Comparison of ENCODE assay signal across 8 mouse cellular contexts in genomic region chr6:125163801-125164657, GRCm38 (mm10). TPM values are rescaled to one million over a fixed set of nuclear protein-coding genes. Genes with fewer than 3 reads are reported as not detected.
DNase-seq lines count a peak whose midpoint lies in the region; ATAC-seq and TF ChIP-seq lines count a peak whose summit lies in the region.

No protein-coding gene starts in this region.

- no peak for TF ChIP-seq CTCF in heart, adult 2 months (IDR thresholded peaks at IDR 0.05)
- TF ChIP-seq CTCF in MEL (IDR thresholded peaks at IDR 0.05 in 2 of 3, conservative IDR thresholded peaks at IDR 0.05 in 1 of 3; ENCODE audit: control insufficient read depth in 1 of 3, insufficient read depth in 1 of 3, low read depth in 2 of 3, low read length in 3 of 3, poor library complexity in 1 of 3, severe bottlenecking in 1 of 3), result no peak
- TF ChIP-seq CTCF in embryonic fibroblast, embryonic 13.5 days (IDR thresholded peaks at IDR 0.05; ENCODE audit: borderline replicate concordance, insufficient read depth, low read length), result no peak

- peaks cover 6% of the 10 kb centered on the region for H3K36me3 ChIP-seq in heart, adult 2 months (ENCODE audit: control insufficient read depth, insufficient read depth, low read length)
- H3K36me3 ChIP-seq in MEL (ENCODE audit: control insufficient read depth in 1 of 2, insufficient read depth in 2 of 2, low read length in 2 of 2), result peaks cover 0 to 36% of the 10 kb centered on the region in 2 experiments; a peak in 3 of 4 replicates
- peaks cover 62% of the 10 kb centered on the region for H3K36me3 ChIP-seq in hindbrain, embryonic 13.5 days
- H3K36me3 ChIP-seq in limb, embryonic 15.5 days, result peaks cover 52% of the 10 kb centered on the region
- H3K36me3 ChIP-seq in neural tube, embryonic 12.5 days, result peaks cover 58% of the 10 kb centered on the region

- peak overlapping the region; percentile 90 for H3K9ac ChIP-seq in heart, adult 2 months (ENCODE audit: low read depth, low read length)
- peak overlapping the region; percentile 94 for H3K9ac ChIP-seq in MEL (ENCODE audit: control insufficient read depth, low read depth, low read length, poor library complexity, severe bottlenecking)
- peak overlapping the region; percentile 98 for H3K9ac ChIP-seq in hindbrain, embryonic 13.5 days
- H3K9ac ChIP-seq in limb, embryonic 15.5 days, result peak overlapping the region; percentile 75
- H3K9ac ChIP-seq in neural tube, embryonic 12.5 days, result peak overlapping the region; percentile 98

- peak; percentile 49 for DNase-seq in heart, adult 2 months
- DNase-seq in heart, adult 8-10 months (ENCODE audit: low spot score), result no peak
- DNase-seq in MEL (ENCODE audit: low read depth, low spot score), result peak; percentile 56
- no peak for DNase-seq in natural killer cell, adult 2 months (ENCODE audit: low spot score in 2 of 2)

- peaks cover 12% of the 10 kb centered on the region for H3K4me1 ChIP-seq in heart, adult 2 months (ENCODE audit: control insufficient read depth, insufficient read depth, low read length)
- H3K4me1 ChIP-seq in MEL (ENCODE audit: control insufficient read depth in 1 of 2, insufficient read depth in 2 of 2, low read length in 2 of 2), result peaks cover 3 to 42% of the 10 kb centered on the region in 2 experiments
- peaks cover 17% of the 10 kb centered on the region for H3K4me1 ChIP-seq in embryonic fibroblast, embryonic 13.5 days (ENCODE audit: control insufficient read depth, insufficient read depth, low read length)
- peaks cover 57% of the 10 kb centered on the region for H3K4me1 ChIP-seq in hindbrain, embryonic 13.5 days (replicated peaks)
- H3K4me1 ChIP-seq in limb, embryonic 15.5 days, result peaks cover 59% of the 10 kb centered on the region
- peaks cover 42% of the 10 kb centered on the region for H3K4me1 ChIP-seq in neural tube, embryonic 12.5 days

- H3K27me3 ChIP-seq in heart, adult 2 months (ENCODE audit: control insufficient read depth, insufficient read depth, low read length), result no peaks in the 10 kb centered on the region
- no peaks in the 10 kb centered on the region for H3K27me3 ChIP-seq in MEL (ENCODE audit: control insufficient read depth in 1 of 2, insufficient read depth in 2 of 2, low read length in 2 of 2)
- no peaks in the 10 kb centered on the region for H3K27me3 ChIP-seq in hindbrain, embryonic 13.5 days
- H3K27me3 ChIP-seq in limb, embryonic 15.5 days, result no peaks in the 10 kb centered on the region
- no peaks in the 10 kb centered on the region for H3K27me3 ChIP-seq in neural tube, embryonic 12.5 days (replicated peaks)

- peak overlapping the region; percentile 97 for H3K4me2 ChIP-seq in hindbrain, embryonic 13.5 days
- peak overlapping the region; percentile 82 for H3K4me2 ChIP-seq in limb, embryonic 15.5 days
- peak overlapping the region; percentile 72 for H3K4me2 ChIP-seq in neural tube, embryonic 12.5 days (replicated peaks)

- no peak for TF ChIP-seq RAD21 in MEL (IDR thresholded peaks at IDR 0.05; ENCODE audit: low read depth, low read length)

- no peak for ATAC-seq in hindbrain, embryonic 13.5 days (ENCODE audit: low FRiP score)
- ATAC-seq in limb, embryonic 15.5 days (ENCODE audit: insufficient number of reproducible peaks, low FRiP score, low TSS enrichment, low read depth), result no peak
- no peak for ATAC-seq in neural tube, embryonic 12.5 days (ENCODE audit: low FRiP score, low read depth)

- TF ChIP-seq POLR2A in heart, adult 2 months (IDR thresholded peaks at IDR 0.05; ENCODE audit: insufficient read depth, low read depth, low read length), result no peak
- 0 out of 4 replicates have a peak, but pooled peaks of 1 of the 2 experiments have one; percentile 16 for TF ChIP-seq POLR2A in MEL (IDR thresholded peaks at IDR 0.05; ENCODE audit: control insufficient read depth in 1 of 2, insufficient read depth in 1 of 2, low read depth in 1 of 2, low read length in 2 of 2, poor library complexity in 1 of 2)
- TF ChIP-seq POLR2A in embryonic fibroblast, embryonic 13.5 days (IDR thresholded peaks at IDR 0.05; ENCODE audit: low read depth, low read length), result no peak; the same call in 1 of the 2 replicates

- TF ChIP-seq EP300 in heart, adult 2 months (IDR thresholded peaks at IDR 0.05; ENCODE audit: insufficient read depth, low read depth, low read length), result no peak
- 0 out of 4 replicates have a peak, but pooled peaks of 1 of the 2 experiments have one; percentile 23 for TF ChIP-seq EP300 in MEL (IDR thresholded peaks at IDR 0.05; ENCODE audit: low read depth in 1 of 2, low read length in 2 of 2)

- intact Hi-C loops in heart, adult 2 months (cut with DNase I), result loop anchor here (2.0 to 10.0 kb wide), 2 partner anchors 51 to 67 kb away; partner anchors contain the start of gene Vamp1

- H3K4me3 ChIP-seq in heart, adult 2 months, result peak overlapping the region; percentile 93
- peak overlapping the region; percentile 64 to 74 for H3K4me3 ChIP-seq in MEL (ENCODE audit: control insufficient read depth in 1 of 2, insufficient read depth in 1 of 2, low read depth in 2 of 2, low read length in 2 of 2)
- peak overlapping the region; percentile 86 for H3K4me3 ChIP-seq in embryonic fibroblast, embryonic 13.5 days (ENCODE audit: insufficient read depth, low read length)
- peak overlapping the region; percentile 98 for H3K4me3 ChIP-seq in hindbrain, embryonic 13.5 days
- H3K4me3 ChIP-seq in limb, embryonic 15.5 days, result peak overlapping the region; percentile 74
- H3K4me3 ChIP-seq in neural tube, embryonic 12.5 days, result peak overlapping the region; percentile 96

- H3K9me3 ChIP-seq in MEL (replicated peaks; ENCODE audit: insufficient read depth, low read length), result no peaks in the 10 kb centered on the region
- H3K9me3 ChIP-seq in hindbrain, embryonic 13.5 days, result no peaks in the 10 kb centered on the region
- no peaks in the 10 kb centered on the region for H3K9me3 ChIP-seq in limb, embryonic 15.5 days
- no peaks in the 10 kb centered on the region for H3K9me3 ChIP-seq in neural tube, embryonic 12.5 days

- peak overlapping the region; percentile 98 for H3K27ac ChIP-seq in heart, adult 2 months
- H3K27ac ChIP-seq in MEL (ENCODE audit: control insufficient read depth, low read depth, low read length), result peak overlapping the region; percentile 83
- H3K27ac ChIP-seq in embryonic fibroblast, embryonic 13.5 days (ENCODE audit: insufficient read depth, low read length), result peak overlapping the region; percentile 85
- peak overlapping the region; percentile 95 for H3K27ac ChIP-seq in hindbrain, embryonic 13.5 days
- peak overlapping the region; percentile 94 for H3K27ac ChIP-seq in limb, embryonic 15.5 days
- no peak overlapping the region for H3K27ac ChIP-seq in neural tube, embryonic 12.5 days

- no peaks in the 10 kb centered on the region; the same call in 1 of the 2 replicates for H3K79me2 ChIP-seq in heart, adult 2 months (replicated peaks; ENCODE audit: control insufficient read depth, insufficient read depth, low read length)
- H3K79me2 ChIP-seq in MEL (ENCODE audit: control insufficient read depth, insufficient read depth, low read length, poor library complexity), result peaks cover 24% of the 10 kb centered on the region

- 8% methylated on average over 20 of the region's 20 CpGs for WGBS in heart, adult 2 months
- WGBS in hindbrain, embryonic 13.5 days, result 6% methylated on average over 20 of the region's 20 CpGs
- WGBS in limb, embryonic 15.5 days, result 3% methylated on average over 20 of the region's 20 CpGs
- 7% methylated on average over 20 of the region's 20 CpGs for WGBS in neural tube, embryonic 12.5 days

RNA-seq across cellular contexts. Expression of gene Gapdh, which starts 2.2 kb away (rescaled TPM):
- 1,000 to 10,000 TPM; 4,018 to 4,312 TPM for total RNA-seq in heart, adult 2 months (2021)
- 7,726 and 8,318 TPM in 2 replicates for polyA plus RNA-seq in heart, adult 2 months (2012; rRNA removed)
- 1,000 to 10,000 TPM; 4,410 to 5,784 (median 5,238) TPM for total RNA-seq in heart, adult 8-10 months (2022)
- 723 and 1,144 TPM in 2 replicates for total RNA-seq in MEL (2012; rRNA removed)
- 1,000 to 10,000 TPM in 1 of 2 experiments, not detected in 1; 1,834 TPM for polyA plus RNA-seq in MEL (2012; ENCODE audit: insufficient read depth in 1 of 2, insufficient read length in 2 of 2, low read depth in 1 of 2, low replicate concordance in 2 of 2, missing spikeins in 1 of 2)
- 571 and 859 TPM in 2 replicates for polyA plus RNA-seq in embryonic fibroblast, embryonic 13.5 days (2011; ENCODE audit: insufficient read length, low read depth, missing spikeins)
- 1,320 and 1,327 TPM in 2 replicates for polyA plus RNA-seq in hindbrain, embryonic 13.5 days (2015; fragmentation: Nextera tagmentation; extraction: Ambion mirVana)
- 1,547 and 1,728 TPM in 2 replicates for polyA plus RNA-seq in limb, embryonic 15.5 days (2015; fragmentation: Nextera tagmentation; extraction: Ambion mirVana)
- polyA plus RNA-seq in neural tube, embryonic 12.5 days (2016; fragmentation: Nextera tagmentation; extraction: Ambion mirVana), result 1,605 and 1,721 TPM in 2 replicates

RNA-seq across cellular contexts. Expression of gene Iffo1, which starts 19.0 kb away (rescaled TPM):
- total RNA-seq in heart, adult 2 months (2021), result 1 to 10 TPM; 5.7 to 7.0 TPM
- 19.7 and 21.8 TPM in 2 replicates for polyA plus RNA-seq in heart, adult 2 months (2012; rRNA removed)
- total RNA-seq in heart, adult 8-10 months (2022), result 10 to 100 TPM in 2 of 4 experiments, 1 to 10 TPM in 2; 5.2 to 11.9 (median 9.4) TPM
- 75.4 and 96.1 TPM in 2 replicates for total RNA-seq in MEL (2012; rRNA removed)
- 10 to 100 TPM in 1 of 2 experiments, not detected in 1; 96.9 TPM for polyA plus RNA-seq in MEL (2012; ENCODE audit: insufficient read depth in 1 of 2, insufficient read length in 2 of 2, low read depth in 1 of 2, low replicate concordance in 2 of 2, missing spikeins in 1 of 2)
- polyA plus RNA-seq in embryonic fibroblast, embryonic 13.5 days (2011; ENCODE audit: insufficient read length, low read depth, missing spikeins), result 10.4 and 12.0 TPM in 2 replicates
- 17.2 and 19.7 TPM in 2 replicates for polyA plus RNA-seq in hindbrain, embryonic 13.5 days (2015; fragmentation: Nextera tagmentation; extraction: Ambion mirVana)
- polyA plus RNA-seq in limb, embryonic 15.5 days (2015; fragmentation: Nextera tagmentation; extraction: Ambion mirVana), result 26.6 and 46.8 TPM in 2 replicates
- polyA plus RNA-seq in neural tube, embryonic 12.5 days (2016; fragmentation: Nextera tagmentation; extraction: Ambion mirVana), result 21.9 and 22.6 TPM in 2 replicates

RNA-seq across cellular contexts. Expression of gene Ncapd2, which starts 27.5 kb away (rescaled TPM):
- total RNA-seq in heart, adult 2 months (2021), result 10 to 100 TPM; 17.6 TPM
- polyA plus RNA-seq in heart, adult 2 months (2012; rRNA removed), result 34.0 and 40.2 TPM in 2 replicates
- 10 to 100 TPM; 14.3 to 18.7 (median 15.6) TPM for total RNA-seq in heart, adult 8-10 months (2022)
- 86.6 and 88.8 TPM in 2 replicates for total RNA-seq in MEL (2012; rRNA removed)
- 100 to 1,000 TPM in 1 of 2 experiments, not detected in 1; 394 TPM for polyA plus RNA-seq in MEL (2012; ENCODE audit: insufficient read depth in 1 of 2, insufficient read length in 2 of 2, low read depth in 1 of 2, low replicate concordance in 2 of 2, missing spikeins in 1 of 2)
- polyA plus RNA-seq in embryonic fibroblast, embryonic 13.5 days (2011; ENCODE audit: insufficient read length, low read depth, missing spikeins), result 75.8 and 137 TPM in 2 replicates
- 56.7 and 62.9 TPM in 2 replicates for polyA plus RNA-seq in hindbrain, embryonic 13.5 days (2015; fragmentation: Nextera tagmentation; extraction: Ambion mirVana)
- polyA plus RNA-seq in limb, embryonic 15.5 days (2015; fragmentation: Nextera tagmentation; extraction: Ambion mirVana), result 86.4 and 87.0 TPM in 2 replicates
- 131 and 140 TPM in 2 replicates for polyA plus RNA-seq in neural tube, embryonic 12.5 days (2016; fragmentation: Nextera tagmentation; extraction: Ambion mirVana)

RNA-seq across cellular contexts. Expression of gene Mrpl51, which starts 27.6 kb away (rescaled TPM):
- total RNA-seq in heart, adult 2 months (2021), result 100 to 1,000 TPM; 303 to 343 TPM
- 166 and 170 TPM in 2 replicates for polyA plus RNA-seq in heart, adult 2 months (2012; rRNA removed)
- 100 to 1,000 TPM; 313 to 324 (median 318) TPM for total RNA-seq in heart, adult 8-10 months (2022)
- total RNA-seq in MEL (2012; rRNA removed), result 208 and 251 TPM in 2 replicates
- 100 to 1,000 TPM in 1 of 2 experiments, not detected in 1; 286 TPM for polyA plus RNA-seq in MEL (2012; ENCODE audit: insufficient read depth in 1 of 2, insufficient read length in 2 of 2, low read depth in 1 of 2, low replicate concordance in 2 of 2, missing spikeins in 1 of 2)
- polyA plus RNA-seq in embryonic fibroblast, embryonic 13.5 days (2011; ENCODE audit: insufficient read length, low read depth, missing spikeins), result 76.2 and 76.9 TPM in 2 replicates
- polyA plus RNA-seq in hindbrain, embryonic 13.5 days (2015; fragmentation: Nextera tagmentation; extraction: Ambion mirVana), result 158 and 164 TPM in 2 replicates
- polyA plus RNA-seq in limb, embryonic 15.5 days (2015; fragmentation: Nextera tagmentation; extraction: Ambion mirVana), result 210 and 220 TPM in 2 replicates
- 157 and 169 TPM in 2 replicates for polyA plus RNA-seq in neural tube, embryonic 12.5 days (2016; fragmentation: Nextera tagmentation; extraction: Ambion mirVana)

RNA-seq across cellular contexts. Expression of gene Nop2, which starts 32.3 kb away (rescaled TPM):
- 10 to 100 TPM; 18.9 to 20.3 TPM for total RNA-seq in heart, adult 2 months (2021)
- polyA plus RNA-seq in heart, adult 2 months (2012; rRNA removed), result 8.3 and 13.6 TPM in 2 replicates
- 10 to 100 TPM; 16.5 to 21.5 (median 20.3) TPM for total RNA-seq in heart, adult 8-10 months (2022)
- total RNA-seq in MEL (2012; rRNA removed), result 210 and 263 TPM in 2 replicates
- polyA plus RNA-seq in MEL (2012; ENCODE audit: insufficient read depth in 1 of 2, insufficient read length in 2 of 2, low read depth in 1 of 2, low replicate concordance in 2 of 2, missing spikeins in 1 of 2), result 100 to 1,000 TPM; 221 to 337 TPM
- 35.9 and 41.6 TPM in 2 replicates for polyA plus RNA-seq in embryonic fibroblast, embryonic 13.5 days (2011; ENCODE audit: insufficient read length, low read depth, missing spikeins)
- polyA plus RNA-seq in hindbrain, embryonic 13.5 days (2015; fragmentation: Nextera tagmentation; extraction: Ambion mirVana), result 47.9 and 48.6 TPM in 2 replicates
- polyA plus RNA-seq in limb, embryonic 15.5 days (2015; fragmentation: Nextera tagmentation; extraction: Ambion mirVana), result 54.4 and 58.0 TPM in 2 replicates
- polyA plus RNA-seq in neural tube, embryonic 12.5 days (2016; fragmentation: Nextera tagmentation; extraction: Ambion mirVana), result 53.9 and 56.3 TPM in 2 replicates

Comparison
In these comparisons a context has a peak if more than half of its experiments do, and no peak if none do; other contexts are left out.
1. DNase-seq: peak in heart, adult 2 months (2 of 2) and MEL (single experiment); none in heart, adult 8-10 months (single experiment) and natural killer cell, adult 2 months (0 of 2).
2. Peak in every context shown above with its lines, with median percentiles within 50 percentile points of each other: H3K4me3 ChIP-seq, H3K9ac ChIP-seq and H3K4me2 ChIP-seq.